Mouse (Mus musculus): Measurements from ENCODE around the gene Cdh3. TPM values are rescaled to one million over a fixed set of nuclear protein-coding genes. Genes with fewer than 3 reads are reported as not detected.

Cdh3 gene
- total and polyA plus RNA-seq, 3 experiments = not detected

GRCm38 (mm10) chr8:106511531-106512041 lies 895 bp downstream of the Cdh3 start:
- dilution Hi-C loops (cut with MboI; ENCODE audit: extremely low pct_ligation_motif_present, extremely low pct_unique_long_range_greater_than_20kb, low sequenced_read_pairs) = no loop called here
- H3K4me3 ChIP-seq (replicated peaks in 1 of 3; ENCODE audit: low read depth in 2 of 3, low read length in 2 of 3, poor library complexity in 1 of 3) = no peak overlapping the region
- no peak for TF ChIP-seq MYC (IDR thresholded peaks at IDR 0.05; ENCODE audit: low read depth, low read length)
- no peak for TF ChIP-seq SMC3 (IDR thresholded peaks at IDR 0.05; ENCODE audit: low read depth, low read length)
- TF ChIP-seq CHD2 (IDR thresholded peaks at IDR 0.05; ENCODE audit: low read length) = no peak
- TF ChIP-seq MEF2A (IDR thresholded peaks at IDR 0.05; ENCODE audit: borderline replicate concordance, low read depth, low read length) = no peak
- TF ChIP-seq IRF4 (IDR thresholded peaks at IDR 0.05; ENCODE audit: low read depth, low read length) = no peak
- no peak for TF ChIP-seq ZKSCAN1 (IDR thresholded peaks at IDR 0.05; ENCODE audit: borderline replicate concordance, low read depth, low read length)
- no peak for TF ChIP-seq RAD21 (IDR thresholded peaks at IDR 0.05; ENCODE audit: low read depth, low read length)
- TF ChIP-seq CHD1 (IDR thresholded peaks at IDR 0.05; ENCODE audit: low read depth, low read length) = no peak
- no peak for TF ChIP-seq ZC3H11A (IDR thresholded peaks at IDR 0.05; ENCODE audit: low read depth, low read length)
- no peak for TF ChIP-seq KAT2A (IDR thresholded peaks at IDR 0.05; ENCODE audit: insufficient replicate concordance, low read length)
- TF ChIP-seq MXI1 (IDR thresholded peaks at IDR 0.05; ENCODE audit: low read depth, low read length) = no peak
- TF ChIP-seq TBP (conservative IDR thresholded peaks at IDR 0.05; ENCODE audit: low read depth, low read length) = no peak
- no peak for TF ChIP-seq HCFC1 (IDR thresholded peaks at IDR 0.05; ENCODE audit: low read depth, low read length)
- no peak for TF ChIP-seq MAZ (IDR thresholded peaks at IDR 0.05; ENCODE audit: low read depth, low read length)
- TF ChIP-seq GABPA (IDR thresholded peaks at IDR 0.05; ENCODE audit: insufficient replicate concordance, low read depth, low read length) = no peak
- TF ChIP-seq PAX5 (IDR thresholded peaks at IDR 0.05; ENCODE audit: low read length) = no peak
- TF ChIP-seq CTCF (conservative IDR thresholded peaks at IDR 0.05 in 1 of 2, IDR thresholded peaks at IDR 0.05 in 1 of 2; ENCODE audit: low read depth in 2 of 2, low read length in 2 of 2) = no peak
- in situ Hi-C loops (cut with MboI; ENCODE audit: low pct_ligation_motif_present, low pct_unique_long_range_greater_than_20kb, low sequenced_read_pairs) = no loop called here
- H3K79me2 ChIP-seq (replicated peaks; ENCODE audit: control insufficient read depth, extremely low read depth, insufficient read depth, poor library complexity, severe bottlenecking) = no peaks in the 10 kb centered on the region
- H3K4me1 ChIP-seq (ENCODE audit: control insufficient read depth in 1 of 2, insufficient read depth in 2 of 2) = no peaks in the 10 kb centered on the region
- H3K9me3 ChIP-seq (replicated peaks; ENCODE audit: low read length) = peaks cover 3% of the 10 kb centered on the region
- H3K9ac ChIP-seq (ENCODE audit: insufficient read depth, low read depth) = no peak overlapping the region
- no peak overlapping the region for H3K27ac ChIP-seq (ENCODE audit: insufficient read depth, low read depth)
- DNase-seq (ENCODE audit: extremely low read depth) = no peak
- H3K27me3 ChIP-seq (replicated peaks) = peaks cover 1% of the 10 kb centered on the region
- no peaks in the 10 kb centered on the region for H3K36me3 ChIP-seq (replicated peaks in 1 of 2; ENCODE audit: control insufficient read depth in 1 of 2, insufficient read depth in 1 of 2, low read length in 1 of 2)
- H3K4me2 ChIP-seq (ENCODE audit: insufficient read depth, low read depth, poor library complexity, severe bottlenecking) = no peak overlapping the region

DNA sequence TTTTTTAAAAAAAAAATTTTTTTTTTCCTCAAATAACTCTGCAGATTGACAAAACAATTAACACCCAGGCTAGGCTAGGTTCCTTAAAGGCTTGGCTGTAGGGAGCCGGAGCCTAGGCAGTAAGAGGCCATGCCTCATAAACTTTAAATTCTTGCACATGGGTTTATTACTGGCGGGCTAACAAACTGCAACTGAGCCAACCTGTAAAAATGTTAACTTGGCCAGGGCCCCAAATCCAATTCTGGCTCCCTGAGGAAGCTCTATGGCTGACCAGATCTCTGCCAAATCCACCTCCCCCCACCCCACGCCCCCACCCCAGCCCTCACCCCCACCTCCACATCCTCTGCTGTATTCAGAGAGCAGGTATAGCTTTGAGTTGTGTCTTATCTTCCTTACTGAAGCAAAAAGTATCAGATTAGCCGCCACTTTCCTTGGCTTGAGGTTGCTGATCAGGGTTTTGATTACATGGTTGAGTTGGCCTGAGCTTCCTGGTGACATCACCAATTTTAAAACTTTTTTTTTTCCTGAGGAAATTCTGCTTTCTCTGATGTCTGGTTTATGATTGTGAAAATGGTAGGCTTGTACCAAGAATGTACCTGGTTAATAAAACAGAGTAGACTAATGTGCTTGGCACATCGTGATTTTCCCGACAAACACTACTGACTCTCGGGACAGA lies 1.9 kb downstream of the Cdh3 start:
- H3K27me3 ChIP-seq (replicated peaks) = peaks cover 1% of the 10 kb centered on the region
- TF ChIP-seq POLR2A (IDR thresholded peaks at IDR 0.05; ENCODE audit: low read depth, low read length) (no peak), MAX (IDR thresholded peaks at IDR 0.05; ENCODE audit: low read length) (no peak), TCF12 (IDR thresholded peaks at IDR 0.05; ENCODE audit: low read depth, low read length) (no peak), SMC3 (IDR thresholded peaks at IDR 0.05; ENCODE audit: low read depth, low read length) (no peak), CHD1 (IDR thresholded peaks at IDR 0.05; ENCODE audit: low read depth, low read length) (no peak), POLR2AphosphoS2 (IDR thresholded peaks at IDR 0.05; ENCODE audit: low read depth, low read length) (no peak), TBP (conservative IDR thresholded peaks at IDR 0.05; ENCODE audit: low read depth, low read length) (no peak), MAFK (IDR thresholded peaks at IDR 0.05; ENCODE audit: insufficient replicate concordance, low read length) (no peak), RCOR1 (conservative IDR thresholded peaks at IDR 0.05; ENCODE audit: low read depth, low read length) (no peak), USF2 (conservative IDR thresholded peaks at IDR 0.05; ENCODE audit: low read depth, low read length) (no peak), USF1 (IDR thresholded peaks at IDR 0.05; ENCODE audit: low read depth, low read length) (no peak), CHD2 (IDR thresholded peaks at IDR 0.05; ENCODE audit: low read length) (no peak)
- no peak overlapping the region for H3K27ac ChIP-seq (ENCODE audit: insufficient read depth, low read depth)
- H3K9me3 ChIP-seq (replicated peaks; ENCODE audit: low read length) = peaks cover 3% of the 10 kb centered on the region
- in situ Hi-C loops (cut with MboI; ENCODE audit: low pct_ligation_motif_present, low pct_unique_long_range_greater_than_20kb, low sequenced_read_pairs) (no loop called here), dilution Hi-C loops (cut with MboI; ENCODE audit: extremely low pct_ligation_motif_present, extremely low pct_unique_long_range_greater_than_20kb, low sequenced_read_pairs) (no loop called here)
- H3K9ac ChIP-seq (ENCODE audit: insufficient read depth, low read depth) = no peak overlapping the region
- H3K4me3 ChIP-seq (replicated peaks in 1 of 3; ENCODE audit: low read depth in 2 of 3, low read length in 2 of 3, poor library complexity in 1 of 3) = no peak overlapping the region
- no peaks in the 10 kb centered on the region for H3K36me3 ChIP-seq (replicated peaks in 1 of 2; ENCODE audit: control insufficient read depth in 1 of 2, insufficient read depth in 1 of 2, low read length in 1 of 2)
- no peaks in the 10 kb centered on the region for H3K4me1 ChIP-seq (ENCODE audit: control insufficient read depth in 1 of 2, insufficient read depth in 2 of 2)
- no peaks in the 10 kb centered on the region for H3K79me2 ChIP-seq (replicated peaks; ENCODE audit: control insufficient read depth, extremely low read depth, insufficient read depth, poor library complexity, severe bottlenecking)
- no peak overlapping the region for H3K4me2 ChIP-seq (ENCODE audit: insufficient read depth, low read depth, poor library complexity, severe bottlenecking)
- DNase-seq (ENCODE audit: extremely low read depth) = no peak

Data from CH12.LX (cell line).